Mouse (Mus musculus) lung, embryonic 14.5 days (tissue): Measurements from ENCODE around the gene Sbk3. TPM values are rescaled to one million over a fixed set of nuclear protein-coding genes. Genes with fewer than 3 reads are reported as not detected.

Source experiments
- ATAC-seq: fragments of 200-750 bp; cut with Nextera tagmentation; 2 replicates; pipeline ENCODE4 v1.8.0; 2017; ENCODE audit warnings: mild to moderate bottlenecking, moderate TSS enrichment, moderate library complexity; ENCODE audit not compliant: insufficient read depth
- DNase-seq: peaks from one replicate; pipeline ENCODE4 v3.0.0-alpha.2; 2015
- H3K27ac ChIP-seq: fragments of 300-500 bp; sonication (generic); 2 replicates; pipeline ENCODE4 v1.5.1; 2014; ENCODE audit warnings: low read depth, mild to moderate bottlenecking, moderate library complexity
- H3K27me3 ChIP-seq: fragments of 300-500 bp; sonication (generic); 2 replicates; pipeline ENCODE4 v1.6.1; 2014; ENCODE audit warnings: low read length, control low read depth; ENCODE audit not compliant: insufficient read depth
- H3K36me3 ChIP-seq: fragments of 300-500 bp; sonication (generic); 2 replicates; pipeline ENCODE4 v1.6.1; 2014; ENCODE audit warnings: control low read depth; ENCODE audit not compliant: insufficient read depth
- H3K4me1 ChIP-seq: fragments of 300-500 bp; sonication (generic); 2 replicates; pipeline ENCODE4 v1.6.1; 2014; ENCODE audit warnings: antibody characterized with exemption, control low read depth; ENCODE audit not compliant: insufficient read depth
- H3K4me2 ChIP-seq: fragments of 300-500 bp; sonication (generic); 2 replicates; pipeline ENCODE4 v1.6.1; 2014; ENCODE audit warnings: mild to moderate bottlenecking
- H3K4me3 ChIP-seq: fragments of 300-500 bp; sonication (generic); 2 replicates; pipeline ENCODE4 v1.5.1; 2014; ENCODE audit warnings: low read depth, low read length
- H3K9ac ChIP-seq: fragments of 300-500 bp; sonication (generic); 2 replicates; pipeline ENCODE4 v1.6.1; 2014
- H3K9me3 ChIP-seq: fragments of 300-500 bp; sonication (generic); 2 replicates; pipeline ENCODE4 v1.6.1; 2016; ENCODE audit warnings: low read depth, low read length, control low read depth
- CTCF ChIP-seq: IDR thresholded peaks from 2 replicates; pipeline ENCODE4 v1.5.1; 2016; ENCODE audit warnings: antibody characterized with exemption, low read depth
- WGBS: fragments of 180-500 bp; shearing (Covaris S2); extraction: QIAGEN DNeasy Blood & Tissue Kit; methylation state at CpG from one replicate; pipeline ENCODE4 v1.1.7; 2014; 5-methylcytosine and 5-hydroxymethylcytosine counted together
- polyA plus RNA-seq: library from polyadenylated mRNA; unstranded; fragments of >200 nt; fragmentation: Nextera tagmentation; extraction: Ambion mirVana; gene quantifications from 2 replicates; pipeline ENCODE4 v1.2.1, GENCODE M21; 2014

The Sbk3 gene
- polyA plus RNA-seq, 1 experiment from 2014 or later, result 0.76 TPM

GRCm38 (mm10) chr7:4933103-4933502 lies 37.9 kb downstream of the Sbk3 start:
- Histone ChIP-seq H3K4me3 (no peak overlapping the region), H3K36me3 (no peaks in the 10 kb centered on the region), H3K27me3 (no peaks in the 10 kb centered on the region), H3K27ac (no peak overlapping the region), H3K4me1 (no peaks in the 10 kb centered on the region), H3K4me2 (no peak overlapping the region), H3K9ac (no peak overlapping the region), H3K9me3 (no peaks in the 10 kb centered on the region)
- no peak for TF ChIP-seq CTCF
- DNase-seq, result no peak
- 66% methylated on average over 12 of the region's 12 CpGs for WGBS
- no peak for ATAC-seq

GRCm38 (mm10) chr7:4928323-4928722 lies 42.6 kb downstream of the Sbk3 start:
- H3K9ac ChIP-seq, result no peak overlapping the region
- H3K9me3 ChIP-seq, result no peaks in the 10 kb centered on the region
- TF ChIP-seq CTCF, result no peak
- no peak for ATAC-seq
- H3K27ac ChIP-seq, result no peak overlapping the region
- H3K4me1 ChIP-seq, result peaks cover 26% of the 10 kb centered on the region
- 40% methylated on average over 17 of the region's 17 CpGs for WGBS
- no peaks in the 10 kb centered on the region for H3K27me3 ChIP-seq
- H3K36me3 ChIP-seq, result no peaks in the 10 kb centered on the region
- H3K4me2 ChIP-seq, result peak overlapping the region; percentile 16
- no peak for DNase-seq
- H3K4me3 ChIP-seq, result no peak overlapping the region

- 44% methylated on average over 8 of the region's 8 CpGs for WGBS
- no peak overlapping the region for H3K9ac ChIP-seq
- no peaks in the 10 kb centered on the region for H3K27me3 ChIP-seq
- H3K4me2 ChIP-seq, result peak overlapping the region; percentile 16
- ATAC-seq, result no peak
- TF ChIP-seq CTCF, result no peak
- no peak overlapping the region for H3K4me3 ChIP-seq
- DNase-seq, result no peak
- H3K4me1 ChIP-seq, result peaks cover 32% of the 10 kb centered on the region
- no peak overlapping the region for H3K27ac ChIP-seq
- no peaks in the 10 kb centered on the region for H3K36me3 ChIP-seq
- H3K9me3 ChIP-seq, result no peaks in the 10 kb centered on the region
These were observed 43.3 kb downstream of the Sbk3 start for GRCm38 (mm10) chr7:4927711-4928110.

GRCm38 (mm10) chr7:4926849-4927248 lies 44.1 kb downstream of the Sbk3 start:
- no peaks in the 10 kb centered on the region for H3K36me3 ChIP-seq
- peaks cover 32% of the 10 kb centered on the region for H3K4me1 ChIP-seq
- H3K27ac ChIP-seq, result no peak overlapping the region
- DNase-seq (no peak), ATAC-seq (no peak)
- H3K9ac ChIP-seq, result no peak overlapping the region
- H3K4me2 ChIP-seq, result no peak overlapping the region
- 58% methylated on average over 16 of the region's 16 CpGs for WGBS
- H3K4me3 ChIP-seq, result no peak overlapping the region
- H3K27me3 ChIP-seq, result no peaks in the 10 kb centered on the region
- no peak for TF ChIP-seq CTCF
- no peaks in the 10 kb centered on the region for H3K9me3 ChIP-seq

- ATAC-seq (peak; percentile 71), DNase-seq (peak; percentile 75)
- Histone ChIP-seq H3K9ac (peak within 1 kb of the TSS; percentile 38; the same call in 1 of the 2 replicates), H3K4me2 (peak within 1 kb of the TSS; percentile 53), H3K4me1 (peaks cover 32% of the 10 kb centered on the region), H3K9me3 (no peaks in the 10 kb centered on the region), H3K4me3 (no peak within 1 kb of the TSS), H3K27me3 (no peaks in the 10 kb centered on the region), H3K27ac (peak within 1 kb of the TSS; percentile 95), H3K36me3 (peaks cover 7% of the 10 kb centered on the region)
- 9% methylated on average over 6 of the region's 6 CpGs for WGBS
- no peak for TF ChIP-seq CTCF
These were observed 45.3 kb downstream of the Sbk3 start, which contains the start of gene Ssc5d for GRCm38 (mm10) chr7:4925441-4926381. Ssc5d (plus strand) TSS chr7:4925785.

- Histone ChIP-seq H3K9ac (no peak overlapping the region), H3K9me3 (no peaks in the 10 kb centered on the region), H3K27me3 (no peaks in the 10 kb centered on the region), H3K36me3 (peaks cover 15% of the 10 kb centered on the region), H3K4me1 (peaks cover 32% of the 10 kb centered on the region), H3K4me2 (peak overlapping the region; percentile 53), H3K4me3 (no peak overlapping the region), H3K27ac (peak overlapping the region; percentile 95)
- DNase-seq (peak; percentile 86), ATAC-seq (peak; percentile 63)
- TF ChIP-seq CTCF, result no peak
- WGBS, result 8% methylated on average over 3 of the region's 4 CpGs
These were observed 46.1 kb downstream of the Sbk3 start for GRCm38 (mm10) chr7:4924891-4925301.

GRCm38 (mm10) chr7:4924483-4924882 lies 46.5 kb downstream of the Sbk3 start:
- peak overlapping the region; percentile 95 for H3K27ac ChIP-seq
- peaks cover 20% of the 10 kb centered on the region for H3K36me3 ChIP-seq
- H3K9me3 ChIP-seq, result no peaks in the 10 kb centered on the region
- peak overlapping the region; percentile 8; the same call in 1 of the 2 replicates for H3K4me3 ChIP-seq
- H3K27me3 ChIP-seq, result no peaks in the 10 kb centered on the region
- WGBS, result 1% methylated on average over 4 of the region's 4 CpGs
- no peak for TF ChIP-seq CTCF
- no peak for DNase-seq
- H3K9ac ChIP-seq, result peak overlapping the region; percentile 41; the same call in 1 of the 2 replicates
- peak; percentile 3 for ATAC-seq
- peak overlapping the region; percentile 53 for H3K4me2 ChIP-seq
- peaks cover 32% of the 10 kb centered on the region for H3K4me1 ChIP-seq
